Mouse (Mus musculus) heart, embryonic 12.5 days (tissue): ENCODE measurements around the gene Nudt5. TPM values are rescaled to one million over a fixed set of nuclear protein-coding genes. Genes with fewer than 3 reads are reported as not detected.

Experiments used
- ATAC-seq: fragments of 200-750 bp; cut with Nextera tagmentation; 2 replicates; pipeline ENCODE4 v1.8.0; 2017; ENCODE audit warnings: moderate TSS enrichment, moderate library complexity; ENCODE audit not compliant: insufficient number of reproducible peaks, low FRiP score
- H3K27ac ChIP-seq: fragments of 300-500 bp; sonication (generic); 2 replicates; pipeline ENCODE4 v1.5.1; 2016; ENCODE audit warnings: mild to moderate bottlenecking, moderate library complexity; ENCODE audit not compliant: poor library complexity, severe bottlenecking
- H3K27me3 ChIP-seq: fragments of 300-500 bp; sonication (generic); replicated peaks from 2 replicates; pipeline ENCODE4 v1.6.1; 2016; ENCODE audit warnings: mild to moderate bottlenecking, moderate library complexity
- H3K36me3 ChIP-seq: fragments of 300-500 bp; sonication (generic); 2 replicates; pipeline ENCODE4 v1.6.1; 2016; ENCODE audit warnings: mild to moderate bottlenecking, moderate library complexity
- H3K4me1 ChIP-seq: fragments of 300-500 bp; sonication (generic); replicated peaks from 2 replicates; pipeline ENCODE4 v1.6.1; 2016; ENCODE audit warnings: mild to moderate bottlenecking
- H3K4me2 ChIP-seq: fragments of 300-500 bp; sonication (generic); 2 replicates; pipeline ENCODE4 v1.6.1; 2016; ENCODE audit warnings: mild to moderate bottlenecking, moderate library complexity
- H3K4me3 ChIP-seq: fragments of 300-500 bp; sonication (generic); 2 replicates; pipeline ENCODE4 v1.5.1; 2016; ENCODE audit warnings: mild to moderate bottlenecking
- H3K9ac ChIP-seq: fragments of 300-500 bp; sonication (generic); 2 replicates; pipeline ENCODE4 v1.6.1; 2016; ENCODE audit warnings: mild to moderate bottlenecking, moderate library complexity
- H3K9me3 ChIP-seq: fragments of 300-500 bp; sonication (generic); replicated peaks from 2 replicates; pipeline ENCODE4 v1.6.1; 2016; ENCODE audit warnings: mild to moderate bottlenecking, moderate library complexity
- WGBS: fragments of 180-500 bp; shearing (Covaris S2); methylation state at CpG from one replicate; pipeline ENCODE4 v1.1.7; 2016; 5-methylcytosine and 5-hydroxymethylcytosine counted together
- polyA plus RNA-seq: library from polyadenylated mRNA; unstranded; fragments of >200 nt; fragmentation: Nextera tagmentation; extraction: Ambion mirVana; gene quantifications from 2 replicates; pipeline ENCODE4 v1.2.1, GENCODE M21; 2016

Nudt5 gene
- polyA plus RNA-seq, 1 experiment from 2014 or later: 70.6 TPM

GRCm38 (mm10) chr2:5822449-5822848 lies 22.4 kb upstream of the Nudt5 start:
- 90% methylated on average over 6 of the region's 6 CpGs for WGBS
- no peak for ATAC-seq
- peaks cover 61% of the 10 kb centered on the region for H3K36me3 ChIP-seq

DNA sequence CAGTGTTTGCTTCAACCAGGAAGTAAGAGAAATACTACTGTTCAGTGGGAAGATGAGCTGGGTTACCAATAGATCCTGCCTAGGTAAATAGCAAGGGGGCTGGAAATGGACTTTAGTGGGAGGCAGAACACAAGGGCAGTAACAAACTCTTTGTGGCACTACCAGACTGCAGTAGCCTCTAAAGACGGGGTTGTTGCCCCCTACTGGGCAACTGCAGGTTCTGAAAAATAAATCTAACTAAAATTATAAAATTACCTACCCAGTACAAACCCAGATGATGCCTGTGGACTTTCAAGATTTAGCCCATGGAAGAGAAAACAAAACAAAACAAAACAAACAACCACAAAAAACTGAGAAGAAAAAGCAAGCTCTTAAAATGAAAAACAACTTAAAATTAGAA lies 20.6 kb upstream of the Nudt5 start:
- Histone ChIP-seq H3K27me3 (no peaks in the 10 kb centered on the region), H3K4me1 (no peaks in the 10 kb centered on the region), H3K4me2 (no peak overlapping the region), H3K27ac (no peak overlapping the region), H3K4me3 (no peak overlapping the region), H3K9me3 (no peaks in the 10 kb centered on the region), H3K9ac (no peak overlapping the region), H3K36me3 (peaks cover 56% of the 10 kb centered on the region)
- 37% methylated on average over 1 of the region's 1 CpGs for WGBS
- no peak for ATAC-seq

More at GRCm38 (mm10) chr2:5822449-5822848, 22.4 kb upstream of the Nudt5 start:
- no peak overlapping the region for H3K4me3 ChIP-seq
- H3K9me3 ChIP-seq: no peaks in the 10 kb centered on the region
- H3K27me3 ChIP-seq: no peaks in the 10 kb centered on the region
- no peaks in the 10 kb centered on the region for H3K4me1 ChIP-seq
- no peak overlapping the region for H3K27ac ChIP-seq
- no peak overlapping the region for H3K9ac ChIP-seq
- no peak overlapping the region for H3K4me2 ChIP-seq

DNA sequence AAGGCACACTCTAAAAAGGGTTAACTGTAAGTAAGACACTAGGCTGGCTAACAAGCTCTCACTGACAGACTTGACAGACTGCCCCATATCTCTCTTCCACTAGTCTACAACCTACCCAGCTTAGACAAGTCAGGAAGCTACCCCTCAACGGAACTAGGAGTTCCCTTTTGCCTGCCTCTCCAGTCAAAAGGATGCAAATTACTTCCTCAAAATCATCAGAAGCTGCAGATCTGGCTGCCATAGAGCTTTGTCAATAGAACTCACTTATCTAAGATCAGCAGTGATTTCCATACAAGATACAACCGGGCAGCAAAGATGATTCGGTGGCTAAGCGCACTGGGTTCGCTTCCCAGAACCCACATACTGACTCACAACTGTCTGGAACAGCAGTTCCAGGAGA lies 20.1 kb upstream of the Nudt5 start:
- H3K9ac ChIP-seq: no peak overlapping the region
- H3K4me3 ChIP-seq: no peak overlapping the region
- WGBS: 83% methylated on average over 5 of the region's 5 CpGs
- no peaks in the 10 kb centered on the region for H3K9me3 ChIP-seq
- no peak overlapping the region for H3K4me2 ChIP-seq
- H3K27me3 ChIP-seq: no peaks in the 10 kb centered on the region
- peaks cover 51% of the 10 kb centered on the region for H3K36me3 ChIP-seq
- no peaks in the 10 kb centered on the region for H3K4me1 ChIP-seq
- H3K27ac ChIP-seq: no peak overlapping the region
- ATAC-seq: no peak

GRCm38 (mm10) chr2:5825265-5825913 lies 19.4 kb upstream of the Nudt5 start:
- Histone ChIP-seq H3K4me1 (no peaks in the 10 kb centered on the region), H3K4me3 (no peak overlapping the region), H3K9me3 (no peaks in the 10 kb centered on the region), H3K9ac (no peak overlapping the region), H3K27ac (no peak overlapping the region), H3K4me2 (no peak overlapping the region), H3K36me3 (peaks cover 49% of the 10 kb centered on the region), H3K27me3 (no peaks in the 10 kb centered on the region)
- 92% methylated on average over 5 of the region's 5 CpGs for WGBS
- ATAC-seq: no peak

DNA sequence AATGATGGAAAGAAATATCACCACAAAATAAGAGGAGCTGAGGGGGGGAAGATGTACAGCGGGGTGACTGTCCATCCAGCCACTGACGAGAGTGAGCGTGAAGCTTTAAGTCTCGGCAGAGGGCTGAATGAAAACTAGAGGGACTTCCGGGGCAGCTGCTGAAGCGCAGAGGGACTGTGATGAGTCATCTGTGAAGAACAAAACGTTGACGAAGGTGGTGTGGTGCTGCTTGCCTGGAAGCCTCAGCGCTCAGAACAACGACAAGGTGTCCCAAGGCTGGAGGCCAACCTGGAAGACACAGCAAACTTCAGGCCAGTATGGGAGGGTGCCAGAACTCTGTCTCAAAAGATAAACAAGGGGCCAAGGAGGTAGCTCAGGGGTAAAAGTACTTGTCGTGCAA lies 4.0 kb upstream of the Nudt5 start:
- no peak for ATAC-seq
- 92% methylated on average over 11 of the region's 11 CpGs for WGBS
- H3K4me3 ChIP-seq: no peak overlapping the region
- H3K27me3 ChIP-seq: no peaks in the 10 kb centered on the region
- H3K9ac ChIP-seq: no peak overlapping the region
- H3K4me2 ChIP-seq: no peak overlapping the region
- H3K4me1 ChIP-seq: 0 out of 2 replicates have a peak, but pooled peaks cover 2% of the 10 kb centered on the region
- peaks cover 59% of the 10 kb centered on the region for H3K36me3 ChIP-seq
- no peak overlapping the region for H3K27ac ChIP-seq
- H3K9me3 ChIP-seq: 0 out of 2 replicates have a peak, but pooled peaks cover 4% of the 10 kb centered on the region

DNA sequence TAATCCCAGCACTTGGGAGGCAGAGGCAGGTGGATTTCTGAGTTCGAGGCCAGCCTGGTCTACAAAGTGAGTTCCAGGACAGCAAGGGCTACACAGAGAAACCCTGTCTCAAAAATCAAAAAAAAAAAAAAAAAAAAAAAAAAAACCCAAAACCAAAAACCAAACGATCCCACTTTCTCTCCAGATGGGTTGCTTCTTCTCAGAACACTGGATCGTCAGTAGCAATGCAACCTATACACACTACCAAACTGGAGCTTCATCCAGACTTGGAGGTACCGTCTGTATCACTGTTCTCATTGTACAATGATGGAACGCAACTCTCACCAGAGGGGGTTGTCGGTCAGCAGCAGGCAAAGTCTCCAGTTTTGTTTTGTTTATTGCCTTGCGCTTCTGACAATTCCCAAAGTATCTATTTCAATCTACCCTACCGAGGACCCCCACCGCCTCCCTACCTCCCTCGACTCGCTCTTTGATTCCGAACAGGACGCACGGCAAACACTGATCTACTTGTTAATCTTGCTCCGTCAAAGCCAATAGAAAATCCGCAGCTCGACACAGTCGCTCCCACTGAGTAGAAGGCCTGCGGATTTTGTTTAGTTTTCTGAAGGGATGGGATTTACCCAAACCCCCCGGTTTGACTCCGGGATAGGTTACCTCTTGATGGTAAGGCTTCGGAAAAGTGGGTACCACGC lies 492 bp upstream of the Nudt5 start:
- Histone ChIP-seq H3K4me1 (peaks cover 14% of the 10 kb centered on the region), H3K36me3 (peaks cover 40% of the 10 kb centered on the region), H3K27me3 (no peaks in the 10 kb centered on the region), H3K9ac (peak overlapping the region; percentile 75), H3K4me2 (peak overlapping the region; percentile 67), H3K27ac (peak overlapping the region; percentile 74), H3K4me3 (peak overlapping the region; percentile 82), H3K9me3 (no peaks in the 10 kb centered on the region)
- 3% methylated on average over 23 of the region's 23 CpGs for whole genome bisulfite sequencing
- ATAC-seq: peak; percentile 41; the same call in 1 of the 2 replicates

- H3K27ac ChIP-seq: no peak overlapping the region
Measured at GRCm38 (mm10) chr2:5845826-5846225, 1.0 kb downstream of the Nudt5 start.

DNA sequence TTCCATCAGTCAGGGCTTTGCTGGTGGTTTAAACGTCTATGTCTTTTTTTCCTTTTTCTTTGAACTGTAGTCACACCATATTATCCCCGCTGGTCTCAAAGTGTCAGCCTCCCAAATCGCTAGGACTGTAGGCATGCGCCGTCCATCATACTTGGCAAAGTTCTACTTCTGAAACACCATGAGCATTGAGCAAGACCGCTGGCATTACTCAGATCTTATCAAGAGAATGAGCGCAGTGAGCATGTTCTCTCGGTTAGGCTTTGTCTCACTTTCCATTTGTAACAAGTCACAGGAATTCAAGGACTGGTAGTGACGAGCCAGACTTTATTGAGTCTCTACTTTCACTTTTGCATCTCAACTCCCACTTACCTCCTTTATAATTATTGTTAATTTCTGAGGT lies 6.3 kb downstream of the Nudt5 start:
- WGBS: 88% methylated on average over 9 of the region's 9 CpGs
- no peak overlapping the region for H3K4me3 ChIP-seq
- H3K9me3 ChIP-seq: no peaks in the 10 kb centered on the region
- H3K4me2 ChIP-seq: no peak overlapping the region
- H3K27ac ChIP-seq: no peak overlapping the region
- H3K36me3 ChIP-seq: peaks cover 31% of the 10 kb centered on the region
- H3K9ac ChIP-seq: no peak overlapping the region
- no peak for ATAC-seq
- peaks cover 9% of the 10 kb centered on the region for H3K4me1 ChIP-seq
- no peaks in the 10 kb centered on the region for H3K27me3 ChIP-seq

More at GRCm38 (mm10) chr2:5845826-5846225, 1.0 kb downstream of the Nudt5 start:
- Histone ChIP-seq H3K27me3 (no peaks in the 10 kb centered on the region), H3K4me2 (peak overlapping the region; percentile 67), H3K36me3 (peaks cover 28% of the 10 kb centered on the region), H3K4me3 (peak overlapping the region; percentile 82), H3K9me3 (no peaks in the 10 kb centered on the region), H3K9ac (no peak overlapping the region), H3K4me1 (peaks cover 14% of the 10 kb centered on the region)
- 25% methylated on average over 4 of the region's 4 CpGs for WGBS
- ATAC-seq: no peak

DNA sequence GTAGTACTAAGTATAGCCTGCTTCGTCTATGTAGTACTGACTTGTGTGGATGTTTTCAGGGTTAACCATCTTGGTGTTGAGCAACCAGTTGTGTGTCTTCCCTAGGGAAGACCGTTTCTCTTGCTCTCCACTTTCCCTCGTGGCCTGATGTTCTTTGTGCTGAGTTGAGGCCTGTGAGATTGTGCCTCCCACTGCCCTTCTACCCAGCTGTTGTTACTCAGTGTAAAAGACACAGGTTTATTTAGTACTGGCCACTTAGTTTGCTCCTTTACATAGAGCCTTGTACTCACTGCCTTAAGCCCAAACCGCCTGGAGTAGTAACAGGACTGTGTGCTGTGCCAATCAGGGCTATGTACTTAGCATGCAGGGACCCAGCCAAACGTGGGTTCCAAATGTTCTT lies 7.0 kb downstream of the Nudt5 start:
- ATAC-seq: no peak
- WGBS: 85% methylated on average over 5 of the region's 5 CpGs
- peaks cover 35% of the 10 kb centered on the region for H3K36me3 ChIP-seq

GRCm38 (mm10) chr2:5862834-5863233 lies 18.0 kb downstream of the Nudt5 start, which contains the start of gene Gm13199:
Gene Gm13199, minus strand, starts transcription at chr2:5862934.
- no peak within 1 kb of the TSS for H3K9ac ChIP-seq
- H3K36me3 ChIP-seq: peaks cover 72% of the 10 kb centered on the region
- no peaks in the 10 kb centered on the region for H3K4me1 ChIP-seq
- WGBS: 93% methylated on average over 3 of the region's 3 CpGs
- no peak within 1 kb of the TSS for H3K4me3 ChIP-seq
- no peak within 1 kb of the TSS for H3K4me2 ChIP-seq
- no peak for ATAC-seq
- H3K27ac ChIP-seq: no peak within 1 kb of the TSS
- no peaks in the 10 kb centered on the region for H3K9me3 ChIP-seq
- H3K27me3 ChIP-seq: no peaks in the 10 kb centered on the region

More for the DNA sequence above, 7.0 kb downstream of the Nudt5 start:
- no peak overlapping the region for H3K4me3 ChIP-seq
- H3K9me3 ChIP-seq: no peaks in the 10 kb centered on the region
- no peak overlapping the region for H3K9ac ChIP-seq
- no peak overlapping the region for H3K4me2 ChIP-seq
- no peaks in the 10 kb centered on the region for H3K27me3 ChIP-seq
- H3K4me1 ChIP-seq: peaks cover 1% of the 10 kb centered on the region; the same call in 1 of the 2 replicates
- H3K27ac ChIP-seq: no peak overlapping the region

DNA sequence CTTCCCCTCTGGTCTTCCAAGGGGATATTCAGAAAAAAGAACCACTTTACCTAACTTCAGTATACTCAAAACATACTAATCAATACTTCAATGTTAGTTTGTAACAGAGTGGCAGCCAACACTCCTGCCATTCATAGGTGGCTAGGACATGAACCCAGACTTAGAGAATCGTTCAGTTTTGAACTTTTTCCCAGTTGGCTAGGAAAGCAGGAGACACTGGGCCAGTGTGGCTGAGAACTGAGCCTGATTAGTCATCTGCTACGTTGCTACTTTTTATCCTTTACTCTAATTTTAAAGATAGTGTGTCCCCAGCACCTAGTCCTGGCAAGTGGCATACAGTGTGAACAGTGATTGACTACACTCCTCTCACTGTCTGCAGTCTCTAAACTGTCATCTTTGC lies 22.9 kb downstream of the Nudt5 start:
- 83% methylated on average over 2 of the region's 2 CpGs for WGBS
- no peak overlapping the region for H3K9ac ChIP-seq
- no peak overlapping the region for H3K27ac ChIP-seq
- no peak for ATAC-seq
- no peaks in the 10 kb centered on the region for H3K4me1 ChIP-seq
- H3K27me3 ChIP-seq: no peaks in the 10 kb centered on the region
- H3K4me3 ChIP-seq: no peak overlapping the region
- H3K36me3 ChIP-seq: peaks cover 67% of the 10 kb centered on the region
- H3K4me2 ChIP-seq: no peak overlapping the region
- H3K9me3 ChIP-seq: no peaks in the 10 kb centered on the region
